Mouse (Mus musculus): ENCODE data around the gene Gm10409.
"Not testable (repeated sequence)": the region's sequence is repeated elsewhere in the genome, so short reads cannot be mapped to it uniquely, and the experiment has no call there.

Gm10409 gene

DNA sequence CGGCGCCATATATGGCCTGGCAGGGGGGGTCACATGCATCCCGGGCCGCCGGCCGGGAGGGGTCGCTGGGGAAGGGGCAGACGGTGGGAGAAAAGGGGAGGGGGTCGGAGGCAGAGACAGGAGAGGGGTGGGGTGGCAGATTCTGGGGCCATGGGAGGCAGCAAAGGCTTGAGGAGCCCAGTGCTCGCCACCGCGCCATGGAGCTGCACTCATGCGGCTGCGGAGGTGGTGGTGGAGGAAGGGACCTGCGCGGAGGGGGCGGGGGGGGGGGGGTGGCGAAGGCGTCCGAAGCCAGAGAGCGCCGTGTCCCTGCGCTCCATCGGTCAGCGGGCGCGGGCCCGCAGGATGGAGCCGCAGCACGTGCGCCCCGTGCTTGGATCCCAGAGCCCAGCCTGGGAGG lies at the start of gene Gm10409:
Gm10409 (plus strand) TSS at position 301 of the 400 bp plus-strand sequence.
- DNase-seq (ENCODE audit: low read depth, low spot score) = not testable (repeated sequence)

DNA sequence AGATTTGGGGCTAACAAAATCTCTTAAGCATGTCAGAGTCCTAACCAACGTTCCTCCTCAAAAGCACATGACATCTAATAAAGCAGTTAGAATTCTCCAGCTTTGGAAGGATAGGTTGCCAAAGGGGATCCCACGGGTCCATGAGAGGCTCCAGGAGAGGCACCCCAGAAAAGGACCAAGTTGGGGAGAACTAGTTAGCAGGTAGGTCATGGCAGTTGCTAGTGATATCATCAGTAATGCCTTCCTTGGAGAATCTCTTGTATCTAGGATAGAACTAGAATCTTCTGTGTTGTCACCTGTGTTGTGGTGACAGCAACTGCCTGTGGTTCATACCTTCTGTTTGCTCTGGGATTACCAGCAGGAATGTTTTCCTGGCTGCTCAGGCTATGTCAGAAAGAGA lies 17.6 kb upstream of the Gm10409 start, which contains the start of gene Gm10413:
Gm10413 (plus strand) TSS at position 301 of the 400 bp plus-strand sequence.
- not testable (repeated sequence) for DNase-seq (ENCODE audit: low read depth, low spot score)

DNA sequence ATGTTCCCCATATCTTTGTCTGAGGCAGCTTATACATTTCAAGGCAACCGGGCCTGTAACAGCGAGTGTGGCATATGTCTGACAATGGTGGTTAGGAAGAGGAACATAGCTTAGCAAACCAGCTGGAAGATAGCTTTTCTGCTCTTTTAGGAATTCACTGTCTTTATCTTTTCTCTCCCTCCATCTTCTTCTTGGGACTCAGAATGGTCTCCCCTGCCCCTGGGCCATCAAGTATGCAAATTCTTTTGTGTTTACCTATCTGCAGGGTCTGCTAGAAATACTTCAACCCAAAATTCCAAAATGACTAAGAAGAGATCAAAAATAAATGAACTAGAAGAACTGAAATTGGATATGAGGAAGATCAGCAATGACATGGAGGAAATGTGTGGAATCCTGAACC lies 15.4 kb downstream of the Gm10409 start, which contains the start of gene Gm3005:
Gm3005 (plus strand) TSS at position 301 of the 400 bp plus-strand sequence.
- not testable (repeated sequence) for DNase-seq (ENCODE audit: low read depth, low spot score)

DNA sequence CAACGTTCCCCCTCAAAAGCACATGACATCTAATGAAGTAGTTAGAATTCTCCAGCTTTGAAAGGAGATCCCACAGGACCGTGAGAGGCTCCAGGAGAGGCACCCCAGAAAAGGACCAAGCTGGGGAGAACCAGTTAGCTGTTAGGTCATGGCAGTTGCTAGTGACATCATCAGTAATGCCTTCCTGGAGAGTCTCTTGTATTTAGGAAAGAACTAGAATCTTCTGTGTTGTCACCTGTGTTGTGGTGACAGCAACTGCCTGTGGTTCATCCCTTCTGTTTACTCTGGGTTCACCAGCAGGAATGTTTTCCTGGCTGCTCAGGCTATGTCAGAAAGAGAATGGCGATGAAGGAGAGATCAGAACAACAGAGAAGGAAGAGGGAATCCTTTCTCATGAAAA lies 36.7 kb downstream of the Gm10409 start, which contains the start of gene Gm10408:
Gm10408 (plus strand) TSS at position 301 of the 400 bp plus-strand sequence.
- DNase-seq (ENCODE audit: low read depth, low spot score) = not testable (repeated sequence)
